Mouse (Mus musculus) forebrain, embryonic 12.5 days (tissue): ENCODE results near the gene Tmprss9. TPM values are rescaled to one million over a fixed set of nuclear protein-coding genes. Genes with fewer than 3 reads are reported as not detected.

Source experiments
- ATAC-seq: fragments of 200-750 bp; cut with Nextera tagmentation; 2 replicates; pipeline ENCODE4 v1.8.0; 2017; ENCODE audit warnings: moderate TSS enrichment; ENCODE audit not compliant: low FRiP score
- H3K27ac ChIP-seq: fragments of 300-500 bp; sonication (generic); 2 replicates; pipeline ENCODE4 v1.5.1; 2016; ENCODE audit warnings: mild to moderate bottlenecking
- H3K27me3 ChIP-seq: fragments of 300-500 bp; sonication (generic); 2 replicates; pipeline ENCODE4 v1.6.1; 2016; ENCODE audit warnings: mild to moderate bottlenecking
- H3K36me3 ChIP-seq: fragments of 300-500 bp; sonication (generic); replicated peaks from 2 replicates; pipeline ENCODE4 v1.6.1; 2016; ENCODE audit warnings: mild to moderate bottlenecking
- H3K4me1 ChIP-seq: fragments of 300-500 bp; sonication (generic); 2 replicates; pipeline ENCODE4 v1.6.1; 2016
- H3K4me2 ChIP-seq: fragments of 300-500 bp; sonication (generic); 2 replicates; pipeline ENCODE4 v1.6.1; 2016; ENCODE audit warnings: mild to moderate bottlenecking, moderate library complexity
- H3K4me3 ChIP-seq: fragments of 300-500 bp; sonication (generic); replicated peaks from 2 replicates; pipeline ENCODE4 v1.5.1; 2016; ENCODE audit warnings: mild to moderate bottlenecking
- H3K9ac ChIP-seq: fragments of 300-500 bp; sonication (generic); 2 replicates; pipeline ENCODE4 v1.6.1; 2016; ENCODE audit warnings: mild to moderate bottlenecking
- H3K9me3 ChIP-seq: fragments of 300-500 bp; sonication (generic); 2 replicates; pipeline ENCODE4 v1.6.1; 2016
- WGBS: fragments of 180-500 bp; shearing (Covaris S2); methylation state at CpG from one replicate; pipeline ENCODE4 v1.1.7; 2016; 5-methylcytosine and 5-hydroxymethylcytosine counted together
- polyA plus RNA-seq: library from polyadenylated mRNA; unstranded; fragments of >200 nt; fragmentation: Nextera tagmentation; extraction: Ambion mirVana; gene quantifications from 2 replicates; pipeline ENCODE4 v1.2.1, GENCODE M21; 2016

The Tmprss9 gene
- polyA plus RNA-seq, 1 experiment from 2014 or later: 0.08 TPM

DNA sequence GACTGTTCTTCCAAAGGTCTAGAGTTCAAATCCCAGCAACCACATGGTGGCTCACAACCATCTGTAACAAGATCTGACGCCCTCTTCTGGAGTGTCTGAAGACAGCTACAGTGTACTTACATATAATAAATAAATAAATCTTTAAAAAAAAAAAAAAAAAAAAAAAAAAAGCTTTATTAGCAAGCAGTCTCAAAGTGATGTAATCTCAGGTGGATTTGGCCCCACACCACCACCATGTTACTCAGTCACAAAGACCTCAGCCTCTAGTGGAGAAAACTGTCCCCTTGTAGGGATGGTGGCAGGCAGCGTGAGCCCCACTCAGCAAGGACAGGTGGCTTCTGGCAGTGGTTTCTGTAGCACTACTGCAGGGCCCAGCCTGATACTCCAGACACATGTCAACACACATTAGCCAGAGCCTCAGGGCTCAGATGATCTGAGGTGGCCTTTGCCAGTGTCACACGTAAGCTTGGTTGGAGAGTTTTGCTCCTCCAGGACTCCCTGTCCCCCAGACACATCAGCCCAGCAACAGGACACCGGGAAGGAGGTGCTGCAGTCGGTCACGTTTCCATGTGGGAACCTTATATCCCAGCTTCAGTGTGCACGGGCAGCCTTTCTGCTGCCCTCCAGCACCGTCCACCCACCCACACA, 41.8 kb downstream of the Tmprss9 start:
- Histone ChIP-seq H3K27me3 (no peaks in the 10 kb centered on the region), H3K4me1 (peaks cover 24% of the 10 kb centered on the region), H3K27ac (no peak overlapping the region), H3K36me3 (peaks cover 71% of the 10 kb centered on the region), H3K9me3 (no peaks in the 10 kb centered on the region), H3K4me2 (no peak overlapping the region), H3K4me3 (no peak overlapping the region), H3K9ac (no peak overlapping the region)
- WGBS: 94% methylated on average over 7 of the region's 8 CpGs
- ATAC-seq: no peak

DNA sequence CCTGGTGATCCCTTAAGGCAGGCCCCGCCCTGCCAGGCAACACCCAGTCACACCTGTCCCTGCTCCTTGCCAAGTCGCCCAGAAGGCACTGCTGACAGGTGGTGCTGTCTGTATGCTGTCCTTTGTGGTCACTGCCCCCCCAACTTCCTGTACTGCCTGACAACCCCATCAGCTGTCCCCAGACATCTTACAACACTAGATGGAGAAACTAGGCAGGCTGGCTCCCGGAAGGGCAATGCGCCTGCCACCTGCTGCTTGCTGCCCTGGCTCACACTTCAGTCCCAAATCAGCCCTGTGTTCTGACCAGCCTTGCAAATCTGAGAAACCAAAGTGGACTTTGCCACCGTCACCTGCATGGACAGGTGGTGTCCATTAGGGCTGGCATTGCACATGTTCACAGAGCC, 42.6 kb downstream of the Tmprss9 start:
- Histone ChIP-seq H3K4me2 (no peak overlapping the region), H3K9ac (no peak overlapping the region), H3K27ac (0 out of 2 replicates have a peak overlapping the region, but pooled peaks have one; percentile 36), H3K4me3 (no peak overlapping the region), H3K36me3 (peaks cover 64% of the 10 kb centered on the region), H3K27me3 (peaks cover 4% of the 10 kb centered on the region; the same call in 1 of the 2 replicates), H3K9me3 (no peaks in the 10 kb centered on the region), H3K4me1 (peaks cover 24% of the 10 kb centered on the region)
- 91% methylated on average over 5 of the region's 5 CpGs for WGBS
- ATAC-seq: no peak

DNA sequence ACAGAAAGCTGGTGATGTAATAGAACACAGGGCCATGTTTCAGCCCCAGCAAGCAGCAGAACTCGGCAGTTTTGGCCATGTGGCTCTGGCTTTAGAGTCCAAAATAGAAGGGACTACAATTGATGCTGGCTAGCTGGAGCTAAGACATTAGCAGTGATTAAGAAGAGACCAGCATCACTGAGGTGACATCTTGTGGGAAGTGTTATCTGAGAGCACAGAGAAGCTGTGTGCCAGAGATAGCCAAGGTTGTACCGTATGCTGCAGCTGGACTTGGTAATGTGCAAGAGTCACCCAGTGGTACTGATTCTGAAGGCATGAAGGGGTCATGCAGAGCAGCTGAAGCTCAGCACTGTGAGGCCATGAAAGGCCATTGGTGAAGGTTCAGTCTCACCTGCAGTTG, 43.6 kb downstream of the Tmprss9 start:
- H3K9me3 ChIP-seq: no peaks in the 10 kb centered on the region
- no peak overlapping the region for H3K4me3 ChIP-seq
- H3K36me3 ChIP-seq: peaks cover 54% of the 10 kb centered on the region

DNA sequence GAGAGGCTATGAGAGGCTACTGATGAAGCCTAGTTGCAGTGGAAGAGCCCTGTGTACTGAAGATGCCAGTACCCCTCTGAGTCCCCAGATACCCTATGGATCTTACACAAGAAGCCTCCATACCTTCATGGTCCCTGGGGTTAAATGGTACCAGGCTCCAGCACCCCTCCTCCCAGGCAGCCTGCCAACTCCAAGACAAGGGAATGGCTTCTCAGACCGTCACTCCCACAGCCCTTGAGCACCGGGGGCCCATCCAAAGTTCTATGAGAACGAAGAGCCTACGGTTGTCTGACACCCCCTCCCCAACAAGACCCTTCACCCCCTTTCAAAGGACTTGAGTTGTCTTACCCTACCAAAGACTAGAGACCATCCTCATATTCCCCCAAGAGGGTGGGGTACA, 44.1 kb downstream of the Tmprss9 start:
- H3K4me2 ChIP-seq: peak overlapping the region; percentile 99; the same call in 1 of the 2 replicates

More for the DNA sequence above, 43.6 kb downstream of the Tmprss9 start:
- H3K4me1 ChIP-seq: peaks cover 24% of the 10 kb centered on the region
- ATAC-seq: no peak
- no peak overlapping the region for H3K27ac ChIP-seq
- H3K27me3 ChIP-seq: peaks cover 7% of the 10 kb centered on the region; the same call in 1 of the 2 replicates
- H3K4me2 ChIP-seq: no peak overlapping the region
- no peak overlapping the region for H3K9ac ChIP-seq
- WGBS: 81% methylated on average over 2 of the region's 2 CpGs

DNA sequence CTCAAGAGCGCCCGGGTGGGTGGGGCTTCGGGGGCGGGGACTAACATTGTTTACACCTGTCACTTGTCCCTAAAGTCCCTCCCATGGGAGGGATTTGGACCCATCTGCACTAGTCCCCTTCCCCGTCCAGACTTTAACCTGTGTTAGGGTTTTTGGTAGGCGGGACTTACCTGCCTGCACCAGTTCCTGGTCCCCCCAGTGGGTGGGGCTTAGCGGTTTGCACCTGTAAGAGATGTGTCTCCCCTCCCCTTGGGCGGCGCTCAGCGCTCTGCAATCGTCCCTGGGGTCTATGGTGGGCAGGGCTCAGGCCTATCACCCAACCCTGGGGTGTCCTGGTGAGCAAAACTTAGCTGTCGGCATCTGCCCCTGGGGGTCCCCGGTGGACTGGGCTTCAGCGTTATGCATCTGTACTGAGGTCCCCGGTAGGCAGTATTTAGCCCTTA, 45.7 kb downstream of the Tmprss9 start:
- Histone ChIP-seq H3K9me3 (no peaks in the 10 kb centered on the region), H3K36me3 (peaks cover 33% of the 10 kb centered on the region), H3K9ac (peak overlapping the region; percentile 83), H3K27me3 (peaks cover 15% of the 10 kb centered on the region; the same call in 1 of the 2 replicates), H3K4me2 (peak overlapping the region; percentile 99), H3K4me1 (peaks cover 35% of the 10 kb centered on the region), H3K27ac (peak overlapping the region; percentile 68), H3K4me3 (peak overlapping the region; percentile 94)
- ATAC-seq: peak; percentile 57
- 4% methylated on average over 15 of the region's 15 CpGs for WGBS

More for the DNA sequence above, 44.1 kb downstream of the Tmprss9 start:
- Histone ChIP-seq H3K4me3 (no peak overlapping the region), H3K9ac (no peak overlapping the region), H3K4me1 (peaks cover 24% of the 10 kb centered on the region), H3K36me3 (peaks cover 49% of the 10 kb centered on the region), H3K27me3 (peaks cover 7% of the 10 kb centered on the region; the same call in 1 of the 2 replicates), H3K27ac (no peak overlapping the region), H3K9me3 (no peaks in the 10 kb centered on the region)
- no peak for ATAC-seq
- WGBS: 93% methylated on average over 4 of the region's 4 CpGs

DNA sequence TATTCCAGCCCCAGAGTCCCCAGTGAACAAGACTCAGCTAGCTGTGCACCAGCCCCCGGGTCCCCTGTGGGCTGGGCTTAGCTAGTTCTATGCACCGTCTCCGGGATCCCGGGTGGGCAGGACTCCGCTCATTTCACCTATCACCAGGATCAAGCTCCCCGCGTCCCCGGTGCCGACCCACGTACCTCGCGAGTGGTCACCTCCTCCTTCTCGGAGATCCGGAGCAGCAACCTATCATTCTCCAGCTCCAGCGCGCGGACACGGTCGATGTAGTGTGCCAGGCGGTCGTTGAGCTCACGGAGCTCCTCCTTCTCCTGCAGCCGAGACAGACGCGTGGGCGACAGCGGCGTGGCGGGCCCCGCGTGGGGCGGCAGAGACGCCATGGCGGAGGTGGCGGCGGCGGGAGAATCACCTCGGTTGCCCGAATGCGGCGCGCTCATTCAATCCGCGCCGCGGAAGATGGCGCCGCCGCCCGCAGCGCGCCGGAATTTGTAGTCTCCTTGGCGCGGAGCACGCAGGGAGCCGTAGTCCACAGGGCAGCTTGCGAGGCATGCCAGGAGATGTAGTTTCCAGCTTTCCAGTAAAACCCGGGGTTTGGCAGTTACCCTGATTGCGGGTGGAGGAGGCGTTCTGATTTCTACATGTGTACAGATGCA, 46.3 kb downstream of the Tmprss9 start, which contains the start of gene Lmnb2:
Gene Lmnb2 (minus strand): TSS at position 467 of the 656 bp plus-strand sequence.
- H3K27ac ChIP-seq: peak within 1 kb of the TSS; percentile 68
- peak within 1 kb of the TSS; percentile 94 for H3K4me3 ChIP-seq
- H3K9ac ChIP-seq: peak within 1 kb of the TSS; percentile 83
- H3K27me3 ChIP-seq: peaks cover 19% of the 10 kb centered on the region; the same call in 1 of the 2 replicates
- peaks cover 35% of the 10 kb centered on the region for H3K4me1 ChIP-seq
- WGBS: under 1% methylated on average over 60 of the region's 61 CpGs
- peak; percentile 76 for ATAC-seq
- peaks cover 27% of the 10 kb centered on the region for H3K36me3 ChIP-seq
- H3K9me3 ChIP-seq: no peaks in the 10 kb centered on the region
- H3K4me2 ChIP-seq: peak within 1 kb of the TSS; percentile 99

DNA sequence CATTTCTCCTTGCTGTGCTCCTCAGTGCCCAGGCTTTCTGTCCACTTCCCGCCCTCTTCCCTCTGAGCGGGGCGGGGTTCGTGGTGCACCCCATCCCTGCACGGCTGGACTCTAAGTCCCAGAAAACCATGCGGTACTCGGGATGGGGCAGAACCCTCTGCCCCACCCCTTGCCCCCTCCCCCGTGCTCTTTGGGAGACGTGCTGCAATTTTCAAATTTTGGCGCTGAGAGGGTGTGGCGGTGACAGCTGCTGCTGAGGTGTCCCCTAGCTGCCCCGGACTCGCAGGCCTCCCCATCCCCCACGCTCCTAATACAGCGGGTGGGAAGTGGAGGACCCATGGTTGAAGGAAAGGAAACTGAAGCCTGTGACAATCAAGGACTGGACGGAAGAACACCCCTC, 50.3 kb downstream of the Tmprss9 start:
- no peaks in the 10 kb centered on the region for H3K36me3 ChIP-seq
- no peak for ATAC-seq
- H3K4me3 ChIP-seq: peak overlapping the region; percentile 26
- H3K9me3 ChIP-seq: no peaks in the 10 kb centered on the region
- H3K9ac ChIP-seq: peak overlapping the region; percentile 42; the same call in 1 of the 2 replicates
- peak overlapping the region; percentile 44 for H3K4me2 ChIP-seq
- peaks cover 19% of the 10 kb centered on the region; the same call in 1 of the 2 replicates for H3K27me3 ChIP-seq
- peak overlapping the region; percentile 50; the same call in 1 of the 2 replicates for H3K27ac ChIP-seq
- peaks cover 20% of the 10 kb centered on the region for H3K4me1 ChIP-seq
- 3% methylated on average over 16 of the region's 16 CpGs for WGBS

DNA sequence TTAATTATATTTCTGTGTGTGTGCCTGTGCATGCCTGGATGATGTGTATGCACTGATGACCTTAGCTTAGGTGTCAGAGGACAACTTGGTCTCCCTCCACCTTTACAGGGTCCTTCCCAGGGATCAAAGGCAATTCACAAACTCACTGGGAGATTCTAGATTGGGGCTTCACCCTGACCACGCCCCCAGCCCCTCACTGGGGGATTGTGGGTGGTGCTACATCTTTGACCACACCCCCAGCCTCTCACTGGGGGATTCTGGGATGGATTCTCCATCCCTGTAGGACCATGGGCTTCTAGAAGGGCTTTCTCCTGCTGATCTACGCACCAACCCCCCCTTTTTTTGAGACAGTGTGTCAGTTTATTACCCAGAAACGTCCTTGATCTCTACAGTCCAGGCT, 53.8 kb downstream of the Tmprss9 start:
- H3K27me3 ChIP-seq: peaks cover 16% of the 10 kb centered on the region
- no peaks in the 10 kb centered on the region for H3K36me3 ChIP-seq
- H3K4me3 ChIP-seq: no peak overlapping the region
- H3K9me3 ChIP-seq: no peaks in the 10 kb centered on the region
- no peak overlapping the region for H3K27ac ChIP-seq
- peaks cover 26% of the 10 kb centered on the region for H3K4me1 ChIP-seq
- 54% methylated on average over 3 of the region's 3 CpGs for WGBS
- no peak for ATAC-seq
- H3K4me2 ChIP-seq: no peak overlapping the region
- H3K9ac ChIP-seq: no peak overlapping the region

DNA sequence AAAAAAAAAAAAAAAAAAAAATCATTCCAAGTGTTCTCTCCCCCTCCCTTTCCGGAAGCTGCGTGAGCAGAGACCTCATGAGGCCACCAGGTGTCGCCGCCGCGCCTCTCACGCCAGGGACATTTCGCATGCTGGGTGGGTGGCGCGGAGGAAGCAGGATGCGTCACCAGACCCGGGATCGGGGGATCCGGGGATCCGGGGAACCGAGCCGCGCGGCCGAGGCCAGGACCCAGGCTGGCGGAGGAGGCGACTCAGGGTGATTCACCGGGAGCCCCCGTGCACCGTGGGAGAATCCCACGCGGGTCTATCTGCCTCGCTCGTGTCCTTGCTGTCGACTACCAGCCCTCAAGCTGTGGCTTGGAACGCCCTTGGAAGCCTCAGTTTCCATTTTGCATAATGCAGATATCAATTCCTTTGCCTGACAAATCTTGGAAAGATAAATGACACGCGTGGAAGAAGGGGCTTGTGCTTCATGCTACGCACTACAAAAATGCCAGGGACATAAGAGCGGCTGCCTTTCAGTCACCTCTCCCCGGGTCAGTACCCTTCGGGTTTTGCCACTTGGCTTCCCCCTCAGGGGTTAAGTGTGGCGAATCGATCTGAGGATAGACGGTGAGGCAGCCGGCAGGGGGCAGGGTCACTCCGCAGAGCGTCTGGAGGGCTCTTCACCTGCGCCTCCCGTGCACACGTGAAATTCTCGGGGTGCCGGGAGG, 57.1 kb downstream of the Tmprss9 start:
- Histone ChIP-seq H3K4me2 (peak overlapping the region; percentile 91), H3K27ac (no peak overlapping the region), H3K36me3 (no peaks in the 10 kb centered on the region), H3K9ac (peak overlapping the region; percentile 64), H3K27me3 (peaks cover 37% of the 10 kb centered on the region), H3K9me3 (no peaks in the 10 kb centered on the region), H3K4me3 (peak overlapping the region; percentile 48), H3K4me1 (peaks cover 48% of the 10 kb centered on the region)
- ATAC-seq: peak; percentile 34
- under 1% methylated on average over 48 of the region's 48 CpGs for WGBS

DNA sequence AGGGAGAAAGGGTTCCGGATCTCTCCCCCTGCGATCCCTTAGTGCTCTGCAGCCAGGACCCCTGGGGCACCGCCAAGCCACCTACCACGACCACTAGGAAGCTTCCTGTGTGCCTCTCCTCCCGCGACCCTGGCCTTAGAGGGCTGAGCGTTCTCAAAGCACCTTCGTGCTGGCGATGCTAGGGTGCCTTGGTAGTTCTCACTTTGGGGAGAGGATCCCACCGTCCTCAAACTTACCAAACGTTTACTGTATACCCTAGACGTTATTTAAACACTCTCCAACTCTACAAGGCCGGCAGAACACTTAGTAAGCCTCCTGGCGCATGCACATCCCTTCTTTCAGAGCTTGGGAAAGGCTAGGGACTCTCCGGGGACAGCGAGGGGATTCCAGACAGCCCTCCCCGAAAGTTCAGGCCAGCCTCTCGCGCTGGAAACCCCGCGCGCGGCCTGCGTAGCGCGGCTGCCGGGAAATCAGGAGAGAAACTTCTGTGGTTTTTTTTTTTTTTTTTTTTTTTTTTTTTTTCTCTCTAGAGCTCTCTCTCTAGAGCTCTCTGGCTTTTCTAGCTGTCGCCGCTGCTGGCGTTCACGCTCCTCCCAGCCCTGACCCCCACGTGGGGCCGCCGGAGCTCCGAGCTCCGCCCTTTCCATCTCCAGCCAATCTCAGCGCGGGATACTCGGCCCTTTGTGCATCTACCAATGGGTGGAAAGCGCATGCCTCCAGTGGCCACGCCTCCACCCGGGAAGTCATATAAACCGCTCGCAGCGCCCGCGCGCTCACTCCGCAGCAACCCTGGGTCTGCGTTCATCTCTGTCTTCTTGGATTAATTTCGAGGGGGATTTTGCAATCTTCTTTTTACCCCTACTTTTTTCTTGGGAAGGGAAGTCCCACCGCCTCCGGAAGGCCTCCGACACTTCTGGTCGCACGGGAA, 57.9 kb downstream of the Tmprss9 start, which contains the start of gene Gadd45b:
Gene Gadd45b (plus strand): TSS at position 775 of the 928 bp plus-strand sequence.
- peak within 1 kb of the TSS; percentile 74; the same call in 1 of the 2 replicates for H3K27ac ChIP-seq
- H3K9ac ChIP-seq: peak within 1 kb of the TSS; percentile 64
- WGBS: under 1% methylated on average over 56 of the region's 56 CpGs
- peak within 1 kb of the TSS; percentile 91 for H3K4me2 ChIP-seq
- peaks cover 45% of the 10 kb centered on the region for H3K27me3 ChIP-seq
- H3K36me3 ChIP-seq: no peaks in the 10 kb centered on the region
- H3K4me3 ChIP-seq: peak within 1 kb of the TSS; percentile 48
- ATAC-seq: peak; percentile 94
- peaks cover 56% of the 10 kb centered on the region for H3K4me1 ChIP-seq
- no peaks in the 10 kb centered on the region for H3K9me3 ChIP-seq
